Mouse (Mus musculus): ENCODE measurements at regions not wholly inside any gene's neighbourhood (a gene's known extent, or its start where the extent isn't known, plus 50 kb on each side); places are given as distances from the start of the nearest gene placed in this dataset.

DNA sequence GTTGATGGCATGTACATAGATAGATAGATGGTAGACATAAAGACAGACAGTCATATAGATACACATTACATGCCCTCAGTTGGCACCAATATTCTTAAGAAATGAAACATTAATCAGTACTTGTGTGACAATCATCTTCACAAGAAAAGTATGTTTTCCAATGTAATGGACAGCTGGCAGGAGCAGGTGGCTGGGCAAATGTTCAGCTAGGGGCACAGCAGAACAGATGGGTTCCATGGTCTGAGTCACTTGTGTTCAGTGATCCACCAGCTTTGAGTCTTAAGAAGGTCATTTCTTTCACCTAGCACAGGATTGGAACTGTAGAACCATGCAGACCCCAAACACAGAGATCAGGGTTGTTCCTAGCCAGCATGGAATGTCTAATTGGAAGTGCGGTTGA is 2631.2 kb upstream of the 5930422O12Rik start:
- DNase-seq, result no peak

DNA sequence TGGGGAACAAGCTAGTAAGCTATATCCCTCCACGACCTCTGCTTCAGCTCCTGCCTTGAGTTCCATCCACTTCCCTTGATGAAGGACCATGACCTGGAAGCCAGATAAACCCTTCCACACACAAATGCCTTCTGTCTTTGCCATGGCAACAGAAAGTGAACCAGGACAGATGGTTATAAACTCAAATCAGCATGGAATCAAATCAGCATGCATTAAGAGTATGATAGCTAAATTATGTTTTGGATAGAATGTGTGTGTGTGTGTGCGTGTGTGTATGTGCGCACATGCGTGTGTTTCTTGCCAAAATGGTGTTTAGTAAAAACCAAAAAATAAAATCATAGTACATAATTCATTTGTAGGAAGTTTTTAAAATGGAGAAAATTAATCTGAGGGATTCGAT is 2611.5 kb upstream of the 5930422O12Rik start:
- DNase-seq, result no peak

GRCm38 (mm10) chr8:30822835-30823587 is 2605.5 kb upstream of the 5930422O12Rik start:
- peak; percentile 33 for DNase-seq

GRCm38 (mm10) chr8:30823588-30823938 is 2604.9 kb upstream of the 5930422O12Rik start:
- DNase-seq, result no peak

- DNase-seq, result no peak
Measured at GRCm38 (mm10) chr8:30826021-30826420, 2602.5 kb upstream of the 5930422O12Rik start.

- DNase-seq, result no peak
Measured at GRCm38 (mm10) chr8:30838056-30838455, 2590.5 kb upstream of the 5930422O12Rik start.

- DNase-seq, result peak; percentile 76
Measured at GRCm38 (mm10) chr8:30840064-30840463, 2588.4 kb upstream of the 5930422O12Rik start.

DNA sequence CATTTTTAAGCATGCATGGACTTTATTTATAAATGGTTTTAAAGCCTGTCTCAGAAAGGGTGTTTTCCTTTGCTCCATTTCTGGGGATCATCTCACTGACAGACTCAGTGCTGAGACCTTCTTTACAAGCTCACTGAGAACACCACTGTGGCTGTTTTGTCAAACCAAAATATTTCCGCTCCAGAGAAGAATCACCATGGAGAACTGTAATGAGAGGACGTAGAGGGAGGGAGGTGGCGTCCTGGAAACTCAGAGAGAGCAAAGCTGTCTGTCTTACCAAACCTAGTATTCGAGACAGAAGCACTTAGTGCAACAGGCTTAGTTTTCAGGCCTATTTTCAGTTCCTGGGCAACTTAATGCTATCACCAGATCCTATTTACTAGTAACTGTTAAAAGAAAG is 2565.5 kb upstream of the 5930422O12Rik start:
- DNase-seq, result peak; percentile 16

GRCm38 (mm10) chr8:30906044-30906695 is 2522.3 kb upstream of the 5930422O12Rik start:
- DNase-seq, result no peak

GRCm38 (mm10) chr8:30913664-30914063 is 2514.8 kb upstream of the 5930422O12Rik start:
- no peak for DNase-seq

DNA sequence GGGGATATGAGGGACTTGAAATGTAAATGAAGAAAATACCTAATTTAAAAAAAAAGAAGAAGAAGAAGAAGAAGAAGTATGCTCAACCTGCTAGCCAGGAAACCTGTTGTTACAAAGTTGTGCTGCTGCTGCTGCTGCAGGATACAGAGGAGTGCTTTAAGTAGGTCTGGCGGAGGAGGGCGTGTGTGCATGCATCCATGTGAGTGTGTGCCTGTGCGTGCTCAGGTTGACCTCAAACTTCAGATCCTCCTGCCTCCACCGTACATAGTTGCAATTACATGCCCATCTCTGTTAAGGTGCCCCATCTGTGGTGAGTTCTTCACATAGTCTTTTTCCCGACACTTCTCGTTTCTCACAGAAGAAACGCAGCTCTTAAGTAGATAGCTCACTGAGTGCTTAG is 2513.4 kb upstream of the 5930422O12Rik start:
- no peak for DNase-seq

DNA sequence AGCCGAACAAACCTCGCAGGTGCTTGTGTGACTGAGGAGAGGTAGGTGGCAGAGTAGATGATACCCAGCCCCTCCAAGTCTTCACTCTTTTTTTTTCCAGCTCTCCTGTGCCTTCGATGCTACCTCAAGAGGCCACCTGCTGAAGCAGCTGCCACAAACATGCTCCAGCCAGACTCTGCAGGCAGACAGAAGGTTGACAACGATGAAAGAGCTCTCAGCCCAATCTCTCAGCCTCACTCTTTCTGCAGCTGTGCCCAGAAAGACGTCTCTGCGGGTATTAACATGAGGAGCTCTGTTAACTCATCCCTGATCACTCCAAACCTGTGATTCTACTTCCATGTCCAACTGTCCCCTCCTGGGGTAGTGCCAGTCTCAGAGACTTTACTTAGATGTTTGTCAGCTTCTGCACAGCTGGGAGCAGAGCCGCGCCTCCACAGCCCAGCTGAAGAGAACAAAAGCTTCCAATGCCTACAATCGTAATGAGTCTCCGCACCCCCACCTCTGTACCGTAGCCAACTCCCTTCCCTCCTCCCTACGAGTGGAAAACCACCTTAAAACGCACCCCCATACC is 2512.8 kb upstream of the 5930422O12Rik start:
- peak; percentile 60 for DNase-seq

DNA sequence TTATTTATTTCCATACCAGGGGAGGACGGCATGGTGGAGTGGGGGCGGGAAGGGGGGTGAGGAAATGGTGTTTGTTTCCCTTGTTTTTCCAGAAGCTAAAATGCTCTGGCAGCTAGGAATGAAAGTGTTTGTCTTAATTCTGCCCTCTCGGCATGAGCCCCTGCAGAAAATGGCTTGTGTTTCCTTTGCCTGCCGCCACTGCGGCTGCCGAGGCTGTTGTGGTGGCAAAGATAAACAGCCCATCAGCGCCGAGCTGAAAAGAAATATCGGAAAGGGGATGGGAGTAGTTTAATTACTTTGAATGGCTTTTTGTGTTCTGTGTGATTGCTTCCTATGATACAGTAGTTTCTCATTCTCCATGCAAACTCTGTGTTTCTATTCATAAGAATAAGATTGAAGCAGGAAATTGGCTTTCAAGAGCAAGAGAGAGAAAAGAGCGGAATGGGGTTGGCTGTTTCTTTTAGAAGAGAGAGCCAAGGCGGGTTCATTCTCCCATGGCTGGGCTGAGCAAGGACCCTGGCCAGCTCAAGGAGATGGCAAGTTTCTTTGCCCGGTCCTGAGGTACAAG is 2512.2 kb upstream of the 5930422O12Rik start:
- peak; percentile 55 for DNase-seq

GRCm38 (mm10) chr8:30921451-30921850 is 2507.1 kb upstream of the 5930422O12Rik start:
- DNase-seq, result no peak

DNA sequence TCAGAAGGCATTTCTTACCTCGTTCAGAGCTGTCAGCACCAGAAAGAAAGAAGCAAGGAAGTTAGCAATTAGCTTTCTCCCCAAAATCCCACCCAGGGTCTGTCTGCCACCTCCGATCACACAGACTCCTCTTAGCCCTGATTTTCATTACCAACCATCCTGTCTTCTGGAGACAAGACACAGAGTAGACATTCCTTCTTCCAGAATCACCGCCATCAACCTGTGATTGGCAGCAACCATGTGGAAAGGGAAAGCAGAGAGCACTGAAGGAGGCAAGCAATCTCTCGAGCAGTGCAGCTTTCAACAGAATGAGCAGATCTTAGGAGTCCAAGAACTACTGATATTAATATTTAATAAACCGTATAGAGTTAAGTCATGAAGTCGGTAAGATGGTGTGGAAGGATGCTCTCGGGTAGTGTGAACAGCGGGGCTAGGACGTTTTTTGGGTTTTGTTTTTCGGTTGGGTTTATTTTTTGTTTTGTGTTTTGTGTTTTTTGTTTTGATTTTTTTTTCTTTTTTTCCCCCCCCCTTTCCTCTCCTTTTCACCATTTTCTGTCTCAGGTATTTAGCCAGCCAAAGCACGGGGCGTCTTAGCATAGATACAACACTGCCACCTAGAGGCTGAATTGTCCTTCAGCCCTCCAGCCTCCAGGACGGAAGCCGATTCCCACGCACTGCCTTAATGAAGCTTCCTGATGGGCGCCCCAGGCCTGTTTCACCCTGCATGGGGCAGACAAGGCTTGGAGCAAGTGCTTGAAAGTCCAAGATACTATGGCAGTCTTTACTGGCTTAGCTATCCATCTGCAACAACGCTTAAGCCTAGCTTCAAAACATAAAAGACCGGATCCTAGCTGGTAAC is 2505.0 kb upstream of the 5930422O12Rik start:
- peak; percentile 94 for DNase-seq

- no peak for DNase-seq
Measured at GRCm38 (mm10) chr8:30924160-30924534, 2504.4 kb upstream of the 5930422O12Rik start.

GRCm38 (mm10) chr8:30924656-30925055 is 2503.9 kb upstream of the 5930422O12Rik start:
- DNase-seq, result no peak

GRCm38 (mm10) chr8:30937449-30938075 is 2490.9 kb upstream of the 5930422O12Rik start:
- no peak for DNase-seq

- no peak for DNase-seq
Measured at GRCm38 (mm10) chr8:30940901-30941300, 2487.6 kb upstream of the 5930422O12Rik start.

- DNase-seq, result no peak
Measured at GRCm38 (mm10) chr8:30941511-30942175, 2486.9 kb upstream of the 5930422O12Rik start.

- peak; percentile 39 for DNase-seq
Measured at GRCm38 (mm10) chr8:30946154-30947065, 2482.1 kb upstream of the 5930422O12Rik start.

All from embryo, embryonic 11 days (tissue).